Mouse (Mus musculus): ENCODE measurements around the gene Ciao2a.

GRCm38 (mm10) chr9:66155534-66155933, 29.1 kb downstream of the Ciao2a start:
- TF ChIP-seq ZC3H11A (IDR thresholded peaks at IDR 0.05; ENCODE audit: borderline replicate concordance, low read depth, low read length) (no peak), MAFK (IDR thresholded peaks at IDR 0.05; ENCODE audit: insufficient read depth, low read depth, low read length) (no peak), HCFC1 (IDR thresholded peaks at IDR 0.05; ENCODE audit: borderline replicate concordance, insufficient read depth, low read length) (no peak)

All from ES-E14 (cell line).